Comparison of ENCODE assay signal across 10 mouse cellular contexts in the genomic region with DNA sequence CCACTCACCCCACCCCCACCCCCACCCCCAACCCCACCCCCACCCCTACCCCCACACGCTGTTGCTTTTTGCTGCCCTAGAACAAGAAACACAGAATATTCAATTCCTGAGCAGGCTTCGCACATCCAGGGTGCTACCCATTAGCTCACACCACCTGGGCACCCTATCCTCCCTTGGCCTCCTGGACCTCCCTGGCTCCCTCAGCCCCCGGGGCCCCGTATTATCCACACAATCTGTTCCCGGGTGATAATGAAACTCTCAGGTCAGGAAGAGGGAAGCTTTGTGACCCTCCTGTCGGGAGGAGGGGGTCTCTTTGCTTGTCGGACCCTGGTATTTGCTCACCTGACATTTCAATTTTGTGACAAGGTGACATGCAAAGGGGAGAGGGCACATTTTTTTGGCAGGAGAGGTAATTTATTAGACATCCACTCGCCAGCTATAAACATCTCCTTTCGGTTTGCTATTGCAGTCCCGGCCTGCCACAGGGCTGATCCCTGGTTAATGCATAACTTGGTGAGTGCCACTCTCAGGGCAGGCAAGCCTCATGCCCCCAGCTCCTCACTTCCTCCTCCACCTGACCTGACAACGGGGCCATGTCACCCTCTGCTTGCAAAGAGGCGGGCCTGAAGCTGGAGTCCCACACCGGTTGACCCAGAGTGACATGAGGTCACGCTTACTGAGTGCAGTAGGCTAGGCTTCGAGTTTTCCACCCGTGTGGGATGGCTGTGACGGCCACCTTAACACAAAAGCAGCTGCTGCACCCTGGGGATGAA.
DNase-seq lines count a peak whose midpoint lies in the region; ATAC-seq lines count a peak whose summit lies in the region.
"Had no signal": no experiment of that assay in that cellular context is flagged by ENCODE, and none has a peak within 500 bp of the region (broad histone marks: within the 10 kb centered on the region; RNA-seq: fewer than 3 reads in every experiment).

No protein-coding gene starts in this region.

- ATAC-seq in erythroblast, adult 5-6 weeks (replicated peaks; ENCODE audit: low FRiP score, poor library complexity, severe bottlenecking) = no peak
- ATAC-seq: CD4-positive, CD25-positive, alpha-beta regulatory T cell, adult 4 months had no signal

- DNase-seq in urinary bladder, postnatal 14 days (ENCODE audit: low spot score) = peak; percentile 42
- DNase-seq in urinary bladder, adult 2 months (ENCODE audit: low spot score) = no peak
- peak; percentile 69 to 84 for DNase-seq in kidney, postnatal 4 days
- DNase-seq in lung, postnatal 10 days = peak; percentile 70
- DNase-seq in cerebellum, postnatal 25 days = no peak
- no peak for DNase-seq in left cerebral cortex, postnatal 36 days (ENCODE audit: low spot score in 2 of 2)
- DNase-seq in heart, adult 9 months (ENCODE audit: low spot score in 2 of 2) = no peak
- DNase-seq: heart, adult 11 months had no signal

- intact Hi-C loops in left cerebral cortex, postnatal 36 days (cut with DNase I) = no loop called here

Comparison
In these comparisons a context has a peak if more than half of its experiments do, and no peak if none do; other contexts are left out.
1. DNase-seq: peak in urinary bladder, postnatal 14 days (single experiment), kidney, postnatal 4 days (2 of 2) and lung, postnatal 10 days (single experiment); none in urinary bladder, adult 2 months (single experiment), cerebellum, postnatal 25 days (0 of 2), left cerebral cortex, postnatal 36 days (0 of 2) and heart, adult 9 months (0 of 2).